Mouse (Mus musculus): ENCODE measurements around the gene Cerk.
"Not testable (repeated sequence)": the region's sequence is repeated elsewhere in the genome, so short reads cannot be mapped to it uniquely, and the experiment has no call there.

Gene Cerk

GRCm38 (mm10) chr15:86205300-86205699 is 19.4 kb upstream of the Cerk start:
- DNase-seq, result peak; percentile 58 to 81

- peak; percentile 66 to 73 for DNase-seq
These were observed 18.1 kb upstream of the Cerk start for GRCm38 (mm10) chr15:86203942-86204561.

- DNase-seq, result no peak
These were observed 17.4 kb upstream of the Cerk start for GRCm38 (mm10) chr15:86203292-86203793.

DNA sequence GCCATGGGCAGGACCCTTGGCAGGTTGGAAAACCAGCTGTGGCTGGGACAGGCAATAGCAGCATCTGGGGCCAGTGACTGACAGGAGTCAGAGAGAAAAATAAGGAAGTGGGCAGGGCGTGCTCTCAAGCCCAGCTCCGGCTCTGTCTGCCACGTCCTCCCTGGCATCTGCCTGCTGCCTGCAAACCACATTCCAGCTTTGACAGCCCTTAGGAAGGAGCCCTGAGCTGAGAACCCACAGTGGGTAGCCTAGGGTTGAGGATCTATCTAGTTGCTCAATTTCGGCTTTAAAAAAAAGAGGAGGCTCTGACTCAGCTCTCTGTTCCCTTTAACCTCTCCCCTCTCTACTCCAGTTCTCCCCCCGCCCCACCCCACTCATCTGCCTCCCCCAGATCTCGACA is 16.7 kb upstream of the Cerk start:
- DNase-seq, result peak; percentile 71 to 80

GRCm38 (mm10) chr15:86201696-86202330 is 15.9 kb upstream of the Cerk start:
- peak; percentile 59 to 66 for DNase-seq

GRCm38 (mm10) chr15:86201095-86201494 is 15.2 kb upstream of the Cerk start:
- peak; percentile 57 to 60 for DNase-seq

- DNase-seq, result no peak
These were observed 14.2 kb upstream of the Cerk start for GRCm38 (mm10) chr15:86200169-86200568.

DNA sequence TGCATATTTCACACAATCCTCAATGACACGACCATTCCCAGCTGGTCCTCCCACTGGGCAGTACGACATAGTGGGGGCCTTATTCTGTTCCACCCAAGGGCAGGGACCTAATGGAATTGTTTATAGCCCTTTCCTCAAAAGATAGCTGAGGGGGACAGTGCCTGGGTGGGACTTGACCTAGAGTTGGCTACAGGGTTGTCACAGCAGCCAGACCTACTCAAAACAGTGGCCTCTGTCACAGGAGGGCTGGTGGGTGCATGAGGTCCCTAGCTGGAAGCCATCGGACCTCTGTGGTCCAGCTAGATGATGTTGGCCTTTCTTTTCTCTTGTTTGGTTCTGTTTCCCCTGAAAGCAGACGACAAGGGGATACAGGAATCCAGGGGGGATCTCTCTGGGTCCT is 13.5 kb upstream of the Cerk start:
- DNase-seq, result no peak

GRCm38 (mm10) chr15:86199052-86199451 is 13.1 kb upstream of the Cerk start:
- DNase-seq, result no peak

DNA sequence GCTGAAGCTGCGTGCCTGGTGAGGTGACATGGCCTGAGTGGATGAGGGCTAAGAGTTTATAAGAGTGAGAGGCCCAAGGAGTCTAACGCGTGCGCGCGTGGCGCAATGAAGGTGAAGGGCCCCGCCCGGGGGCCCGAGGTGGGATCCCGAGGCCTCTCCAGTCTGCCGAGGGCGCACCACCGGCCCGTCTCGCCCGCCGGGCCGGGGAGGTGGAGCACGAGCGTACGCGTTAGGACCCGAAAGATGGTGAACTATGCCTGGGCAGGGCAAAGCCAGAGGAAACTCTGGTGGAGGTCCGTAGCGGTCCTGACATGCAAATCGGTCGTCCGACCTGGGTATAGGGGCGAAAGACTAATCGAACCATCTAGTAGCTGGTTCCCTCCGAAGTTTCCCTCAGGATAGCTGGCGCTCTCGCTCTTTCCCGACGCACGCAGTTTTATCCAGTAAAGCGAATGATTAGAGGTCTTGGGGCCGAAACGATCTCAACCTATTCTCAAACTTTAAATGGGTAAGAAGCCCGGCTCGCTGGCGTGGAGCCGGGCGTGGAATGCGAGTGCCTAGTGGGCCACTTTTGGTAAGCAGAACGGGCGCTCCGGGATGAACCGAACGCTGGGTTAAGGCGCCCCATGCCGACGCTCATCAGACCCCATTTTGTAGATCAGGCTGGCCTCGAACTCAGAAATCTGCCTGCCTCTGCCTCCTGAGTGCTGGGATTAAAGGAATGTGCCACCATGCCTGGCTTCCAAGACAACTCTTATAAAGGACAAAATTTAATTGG is 8.9 kb upstream of the Cerk start:
- not testable (repeated sequence) for DNase-seq

GRCm38 (mm10) chr15:86191933-86192332 is 6.0 kb upstream of the Cerk start:
- DNase-seq, result peak in 1 of 2 experiments; percentile 55

DNA sequence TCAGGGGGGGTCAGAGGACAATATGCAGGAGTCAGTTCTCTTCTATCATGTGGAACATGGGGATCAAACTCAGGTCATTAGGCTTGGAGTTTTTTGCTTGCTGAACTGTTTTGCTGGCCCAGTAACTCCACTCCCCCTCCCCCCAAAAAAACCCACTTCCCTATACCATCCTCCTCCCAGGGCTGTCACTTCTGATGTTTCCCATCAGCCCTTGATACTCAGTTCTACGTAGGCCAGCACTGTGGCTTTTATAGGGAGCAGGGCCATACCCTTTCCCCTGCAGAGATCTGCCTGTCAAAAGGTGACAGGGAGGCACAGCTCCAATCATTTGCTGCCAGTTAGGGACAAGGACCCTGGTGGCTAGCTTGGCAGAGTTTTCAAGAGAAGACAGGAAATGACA is 5.6 kb upstream of the Cerk start:
- DNase-seq, result no peak

GRCm38 (mm10) chr15:86190387-86190786 is 4.4 kb upstream of the Cerk start:
- no peak for DNase-seq

- peak; percentile 91 to 95 for DNase-seq
These were observed 3.0 kb upstream of the Cerk start for GRCm38 (mm10) chr15:86188746-86189470.

DNA sequence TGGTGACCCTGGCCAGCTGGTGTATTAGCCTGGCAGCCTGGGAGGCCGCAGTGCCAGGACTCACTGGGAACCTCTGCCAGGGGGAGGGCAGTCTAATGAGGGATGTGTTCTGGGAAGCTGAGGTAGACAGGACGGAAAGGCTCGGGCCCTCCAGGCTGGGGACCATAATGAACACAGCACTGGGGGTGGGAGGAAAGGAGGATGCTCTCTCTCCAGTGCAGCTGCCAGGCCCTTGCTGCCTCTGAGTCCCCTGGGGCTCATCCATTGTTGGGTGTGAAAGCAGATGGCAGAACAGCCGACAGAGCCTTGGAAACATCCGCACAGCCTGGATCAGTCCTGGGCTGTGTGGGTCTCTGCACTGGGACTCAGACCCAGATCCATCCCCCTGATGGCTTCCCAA is 2.2 kb upstream of the Cerk start:
- peak in 1 of 2 experiments; percentile 69 for DNase-seq

DNA sequence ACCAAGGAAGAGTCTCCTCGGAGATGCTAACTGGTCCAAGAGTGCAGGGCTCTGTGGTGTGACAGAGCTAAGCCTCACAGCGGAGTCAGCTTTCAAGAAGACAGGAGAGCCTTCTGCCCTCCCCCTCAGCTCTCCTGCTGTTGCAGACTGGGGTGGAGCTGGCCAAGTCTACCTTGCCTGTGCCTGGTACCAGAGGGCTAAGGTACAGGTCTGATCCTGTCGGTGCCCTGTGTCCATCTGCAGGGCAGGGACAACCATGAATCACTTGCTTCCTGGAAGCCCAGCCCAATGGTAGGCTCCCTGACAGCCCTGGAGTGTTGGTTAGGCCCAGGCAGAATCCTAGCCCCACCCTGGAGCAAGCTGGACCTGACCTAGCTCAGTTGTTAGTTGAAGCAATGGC is 745 bp upstream of the Cerk start:
- DNase-seq, result no peak

- peak; percentile 66 for DNase-seq
These were observed 871 bp downstream of the Cerk start for GRCm38 (mm10) chr15:86184851-86185688.

DNA sequence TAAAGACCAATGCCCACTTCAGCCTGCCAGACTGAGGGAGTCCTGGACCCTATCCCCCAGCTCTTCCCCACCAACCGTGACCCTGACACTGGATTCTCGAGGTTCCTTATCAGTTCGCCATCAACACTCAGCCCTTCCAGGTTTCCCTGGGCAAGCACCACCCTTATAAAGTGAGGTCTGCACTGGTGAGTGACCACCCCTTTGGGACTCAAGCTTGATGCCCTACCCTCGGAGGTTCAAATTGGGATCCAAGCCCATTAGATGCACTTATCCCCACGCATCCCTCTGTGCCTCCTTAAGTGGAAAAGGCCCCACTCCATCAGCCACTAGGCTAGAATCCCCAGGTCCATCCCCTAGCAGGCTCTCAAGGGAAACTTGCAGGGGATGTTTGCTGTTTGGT is 1.9 kb downstream of the Cerk start:
- DNase-seq, result no peak

GRCm38 (mm10) chr15:86183484-86183883 is 2.5 kb downstream of the Cerk start:
- no peak for DNase-seq

GRCm38 (mm10) chr15:86182646-86183045 is 3.3 kb downstream of the Cerk start:
- DNase-seq, result peak; percentile 79 to 81

GRCm38 (mm10) chr15:86181941-86182439 is 4.0 kb downstream of the Cerk start:
- peak; percentile 67 to 83 for DNase-seq

- DNase-seq, result not testable (repeated sequence)
These were observed 4.6 kb downstream of the Cerk start for GRCm38 (mm10) chr15:86181321-86181720.
